Mouse (Mus musculus) brain, embryonic 14.5 days (tissue): Measurements from ENCODE around the gene Pm20d1.

Source experiments
- CTCF ChIP-seq: fragments of 200-500 bp; IDR thresholded peaks from 2 replicates; pipeline ENCODE4 v1.5.1; 2012; ENCODE audit warnings: inconsistent platforms, mild to moderate bottlenecking, moderate library complexity, borderline replicate concordance; ENCODE audit not compliant: insufficient read depth, insufficient read length; ENCODE audit errors: extremely low read depth
- POLR2A ChIP-seq: fragments of 200-500 bp; IDR thresholded peaks from 2 replicates; pipeline ENCODE4 v1.6.1; 2012; ENCODE audit warnings: mild to moderate bottlenecking, inconsistent platforms, borderline replicate concordance; ENCODE audit not compliant: poor library complexity, insufficient read depth, insufficient read length, severe bottlenecking; ENCODE audit errors: extremely low read depth

GRCm38 (mm10) chr1:131794591-131794990, 2.6 kb upstream of the Pm20d1 start:
- TF ChIP-seq CTCF, result no peak
- TF ChIP-seq POLR2A, result no peak
